Mouse (Mus musculus) lung, postnatal 0 days (tissue): ENCODE measurements around the gene Bnip3.

ENCODE experiments used
- CTCF ChIP-seq: IDR thresholded peaks from 2 replicates; pipeline ENCODE4 v1.5.1; 2016; ENCODE audit warnings: antibody characterized with exemption, mild to moderate bottlenecking
- EP300 ChIP-seq: IDR thresholded peaks from 2 replicates; pipeline ENCODE4 v1.6.1; 2016; ENCODE audit warnings: antibody characterized with exemption, mild to moderate bottlenecking, control low read depth

GRCm38 (mm10) chr7:138898743-138899142 lies 10.6 kb downstream of the Bnip3 start:
- TF ChIP-seq CTCF (no peak), EP300 (no peak)
